Mouse (Mus musculus): ENCODE measurements around the gene Rpn2.

Rpn2 gene

GRCm38 (mm10) chr2:157310963-157311637 lies 32.3 kb downstream of the Rpn2 start:
- DNase-seq (ENCODE audit: low spot score in 2 of 2), result no peak

GRCm38 (mm10) chr2:157313718-157314117 lies 34.9 kb downstream of the Rpn2 start:
- DNase-seq (ENCODE audit: low spot score in 2 of 2), result no peak

DNA sequence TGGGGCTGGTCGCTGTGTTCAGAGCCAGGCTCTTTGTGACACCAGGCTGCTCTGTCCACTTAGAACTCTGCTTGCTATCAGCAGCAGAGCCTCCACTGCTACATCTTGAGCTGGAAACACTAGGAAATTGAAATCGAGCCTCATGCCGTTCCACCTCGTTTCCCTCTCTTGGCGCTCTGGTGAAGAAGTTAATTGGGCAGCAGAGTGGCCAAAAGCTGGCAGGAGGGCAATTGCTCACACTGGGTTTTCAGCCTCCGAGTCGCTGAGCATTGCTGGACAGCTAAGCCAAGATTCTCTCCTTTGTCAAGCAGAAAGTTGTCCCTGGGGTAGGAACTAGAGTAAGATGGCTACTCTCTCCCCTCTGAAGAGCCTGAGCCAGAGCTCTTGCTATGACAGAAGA lies 35.5 kb downstream of the Rpn2 start:
- DNase-seq (ENCODE audit: low spot score in 2 of 2), result no peak

GRCm38 (mm10) chr2:157315486-157315885 lies 36.7 kb downstream of the Rpn2 start:
- DNase-seq (ENCODE audit: low spot score in 2 of 2), result no peak

- no peak for DNase-seq (ENCODE audit: low spot score in 2 of 2)
These were observed 37.6 kb downstream of the Rpn2 start for GRCm38 (mm10) chr2:157316358-157316933.

DNA sequence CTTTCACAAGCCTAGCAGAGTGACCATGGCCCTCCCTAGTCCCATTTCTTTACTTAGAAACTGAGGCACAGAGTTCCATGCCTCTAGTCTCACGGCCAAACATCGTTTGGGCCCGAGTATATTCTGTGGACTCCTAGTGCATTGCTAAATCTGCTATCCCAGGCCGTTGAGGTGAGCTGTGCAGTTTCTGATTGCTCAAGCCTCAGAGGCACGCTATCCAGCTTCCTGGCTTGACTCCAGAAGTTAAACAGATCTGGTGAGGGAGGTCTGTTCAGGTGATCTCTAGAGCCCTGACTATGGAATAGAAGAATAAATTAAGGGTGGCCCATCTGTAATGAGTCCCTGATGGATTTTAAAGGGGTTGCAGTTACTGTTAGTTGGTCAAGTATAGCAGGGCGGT lies 38.4 kb downstream of the Rpn2 start:
- no peak for DNase-seq (ENCODE audit: low spot score in 2 of 2)

DNA sequence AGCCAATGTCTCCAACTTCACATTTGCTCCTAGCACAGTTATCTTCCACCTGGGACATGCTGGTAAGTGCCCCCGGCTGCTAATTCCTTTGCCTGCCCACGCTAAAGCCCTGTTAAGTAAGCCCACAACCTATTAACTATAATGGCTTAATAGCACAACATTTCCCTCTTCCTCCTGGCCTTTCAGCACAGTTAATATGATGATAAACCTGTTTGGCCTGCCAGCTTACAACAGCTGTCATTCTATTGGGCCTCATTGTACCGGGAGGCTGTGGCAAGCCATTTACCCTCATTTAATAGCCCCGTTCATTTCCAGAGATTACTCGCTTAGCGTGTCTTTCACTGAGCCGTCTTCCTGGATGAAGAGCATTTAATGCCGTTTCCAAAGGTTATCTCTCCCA lies 41.3 kb downstream of the Rpn2 start:
- DNase-seq (ENCODE audit: low spot score in 2 of 2), result no peak

GRCm38 (mm10) chr2:157320886-157321285 lies 42.1 kb downstream of the Rpn2 start:
- DNase-seq (ENCODE audit: low spot score in 2 of 2), result no peak

DNA sequence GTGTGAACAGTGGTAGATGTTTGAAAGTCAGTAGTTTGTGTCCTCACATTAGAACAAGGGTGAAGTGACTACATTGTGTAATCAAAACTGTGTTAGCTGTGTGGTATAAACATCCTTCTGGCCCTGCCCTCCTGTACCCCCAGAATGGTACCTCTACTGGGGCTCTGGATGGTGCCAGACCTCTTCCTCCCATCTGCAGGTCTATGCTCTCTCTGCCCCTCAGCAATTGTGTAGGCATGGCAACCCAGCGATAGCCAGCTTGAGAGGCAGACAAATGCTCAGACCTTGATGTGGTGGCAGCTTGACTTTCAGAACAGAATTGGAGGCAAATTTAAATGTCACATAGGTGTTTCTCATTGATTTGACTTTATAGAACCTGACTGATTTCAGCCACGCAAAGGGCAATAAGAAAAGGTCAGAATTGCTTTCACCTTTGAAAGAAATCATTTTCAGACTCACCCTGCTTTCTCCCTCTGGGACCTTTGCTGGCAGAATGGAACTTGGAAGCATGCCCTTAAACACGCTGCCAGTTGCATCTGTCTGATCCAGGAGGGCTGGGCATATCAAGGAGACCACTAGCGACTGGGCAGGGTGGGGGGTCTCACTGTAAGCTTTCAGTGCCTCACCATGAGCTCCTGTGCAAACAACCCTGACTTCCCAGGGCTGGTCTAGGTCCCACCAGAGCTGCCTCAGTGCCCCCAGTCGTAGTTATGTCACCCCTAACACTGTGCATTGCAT lies 43.4 kb downstream of the Rpn2 start:
- DNase-seq (ENCODE audit: low spot score in 2 of 2), result no peak

GRCm38 (mm10) chr2:157325238-157325637 lies 46.4 kb downstream of the Rpn2 start:
- no peak for DNase-seq (ENCODE audit: low spot score in 2 of 2)

DNA sequence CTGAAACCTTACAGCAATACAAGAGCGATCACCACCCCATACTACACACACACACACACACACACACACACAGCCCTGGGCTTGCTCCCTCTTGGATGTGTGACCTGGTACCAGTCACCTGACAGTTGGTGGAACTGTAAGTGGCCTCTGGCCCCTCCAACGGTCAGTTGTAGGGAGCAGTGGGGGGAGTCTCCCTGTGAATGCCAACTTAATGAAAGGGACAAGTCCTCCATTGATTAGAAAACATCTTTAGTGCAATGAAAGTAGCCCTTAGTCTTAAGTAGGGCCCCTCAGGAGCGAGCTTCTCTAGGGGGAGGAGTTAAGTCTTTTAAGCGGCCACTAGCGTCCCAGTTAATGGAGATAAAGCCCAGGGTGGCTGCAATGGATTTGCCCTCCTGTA lies 49.3 kb downstream of the Rpn2 start:
- DNase-seq (ENCODE audit: low spot score in 2 of 2), result no peak

- DNase-seq (ENCODE audit: low spot score in 2 of 2), result no peak
These were observed 49.8 kb downstream of the Rpn2 start for GRCm38 (mm10) chr2:157328570-157328969.

DNA sequence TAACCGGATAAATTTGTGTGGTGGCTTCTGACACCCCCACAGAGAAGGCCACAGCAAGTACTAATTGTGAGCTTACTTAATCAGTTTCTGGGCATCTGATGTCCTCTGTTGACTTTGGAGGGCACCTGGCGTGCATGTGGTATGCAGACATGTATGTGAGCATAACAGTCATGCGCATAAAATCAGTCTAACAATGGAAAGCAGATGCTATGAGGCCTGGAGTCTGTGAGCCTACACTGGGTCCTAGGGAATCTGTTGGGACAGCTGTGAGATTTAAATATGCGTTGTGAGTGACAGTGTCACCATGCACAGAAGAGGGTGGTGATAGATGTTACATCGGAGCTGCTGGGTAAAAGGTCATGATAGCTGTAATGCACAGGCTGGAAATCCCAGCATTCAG lies 53.2 kb downstream of the Rpn2 start:
- no peak for DNase-seq (ENCODE audit: low spot score in 2 of 2)

GRCm38 (mm10) chr2:157338663-157339062 lies 59.8 kb downstream of the Rpn2 start:
- peak; percentile 28 to 53 for DNase-seq (ENCODE audit: low spot score in 2 of 2)

DNA sequence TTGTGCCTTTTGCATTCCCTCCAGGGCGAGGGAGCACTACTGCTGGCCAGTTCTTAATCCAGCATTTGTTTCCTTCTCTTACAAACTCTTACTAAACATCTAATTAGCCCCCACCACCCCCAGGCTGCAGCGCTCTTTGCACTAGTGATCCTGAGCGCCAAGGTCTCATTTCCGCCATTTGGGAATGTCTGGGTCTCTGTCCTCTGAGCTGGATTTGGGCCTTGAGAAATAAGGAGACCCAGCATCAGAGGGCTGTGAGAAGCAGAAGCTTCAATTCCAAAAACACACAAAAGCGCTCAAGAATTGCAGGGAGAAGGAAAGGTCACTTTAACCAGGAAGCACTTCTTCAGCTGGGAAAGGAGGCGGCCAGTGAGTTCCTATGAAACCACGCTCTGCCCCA lies 60.7 kb downstream of the Rpn2 start:
- DNase-seq (ENCODE audit: low spot score in 2 of 2), result no peak

DNA sequence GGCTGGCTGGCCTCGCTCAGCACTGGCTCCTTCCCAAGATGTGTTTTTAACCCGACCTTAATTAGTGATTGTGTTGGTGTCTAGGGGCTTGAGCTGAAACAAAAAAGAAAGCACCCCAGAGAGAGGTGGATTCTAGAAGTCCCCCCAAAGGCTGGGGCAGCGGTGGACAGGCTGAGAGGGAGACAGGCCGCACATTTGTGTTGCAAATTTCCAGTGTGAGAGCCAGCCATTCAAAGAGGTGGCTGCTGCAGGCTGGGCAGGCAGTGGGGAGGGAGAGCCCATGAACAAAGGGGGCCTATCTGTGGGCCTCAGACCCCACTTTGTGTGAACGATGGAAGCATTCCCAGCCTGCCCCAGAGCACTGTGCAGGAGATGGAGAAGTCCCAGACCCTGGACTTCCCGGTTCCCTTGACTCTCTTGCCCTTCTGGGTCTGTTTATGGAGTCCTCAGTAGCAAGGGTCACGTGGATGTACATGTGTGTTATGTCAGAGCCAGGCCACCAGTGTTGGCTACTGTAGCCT lies 61.5 kb downstream of the Rpn2 start:
- no peak for DNase-seq (ENCODE audit: low spot score in 2 of 2)

GRCm38 (mm10) chr2:157341554-157342270 lies 62.9 kb downstream of the Rpn2 start:
- DNase-seq (ENCODE audit: low spot score in 2 of 2), result peak; percentile 19 to 57

- DNase-seq (ENCODE audit: low spot score in 2 of 2), result no peak
These were observed 63.6 kb downstream of the Rpn2 start for GRCm38 (mm10) chr2:157342328-157342926.

- DNase-seq (ENCODE audit: low spot score in 2 of 2), result no peak
These were observed 64.5 kb downstream of the Rpn2 start for GRCm38 (mm10) chr2:157343337-157343736.

- no peak for DNase-seq (ENCODE audit: low spot score in 2 of 2)
These were observed 68.7 kb downstream of the Rpn2 start, which contains the start of gene Ghrh for GRCm38 (mm10) chr2:157347361-157348159. TSS of gene Ghrh (minus strand) at chr2:157347506.
